Mouse (Mus musculus) cerebellum, adult 11-12 months (tissue): ENCODE measurements around the gene Pacs2.
A peak's percentile ranks its signal among the peaks of the same experiment; 100 is the strongest.

Experiments used
- DNase-seq: peaks from one replicate; pipeline ENCODE4 v3.0.0; 2022

Gene Pacs2

DNA sequence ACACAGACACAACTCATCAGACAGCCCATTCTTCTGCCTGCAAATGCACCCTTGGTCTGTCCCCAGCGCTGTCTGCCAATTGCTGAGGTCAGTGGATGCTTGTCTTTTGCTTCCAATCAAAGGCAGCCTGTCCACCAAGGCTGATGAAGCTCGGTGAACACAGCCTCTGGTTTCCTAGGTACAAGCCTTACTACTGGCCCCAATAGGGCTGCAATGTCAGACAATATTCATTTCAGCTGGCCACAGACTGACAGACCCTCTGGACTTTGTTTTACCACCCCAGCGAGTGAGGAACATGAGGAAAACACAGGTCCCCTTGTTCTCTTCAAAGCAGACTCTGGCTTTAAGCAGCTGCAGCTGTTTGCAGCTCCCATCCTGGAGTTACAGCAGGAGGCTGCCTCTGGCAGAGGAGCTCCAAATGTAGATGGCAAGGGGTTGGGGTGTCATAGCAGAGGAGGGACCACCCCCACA, 1.3 kb upstream of the Pacs2 start:
- DNase-seq = peak; percentile 68

DNA sequence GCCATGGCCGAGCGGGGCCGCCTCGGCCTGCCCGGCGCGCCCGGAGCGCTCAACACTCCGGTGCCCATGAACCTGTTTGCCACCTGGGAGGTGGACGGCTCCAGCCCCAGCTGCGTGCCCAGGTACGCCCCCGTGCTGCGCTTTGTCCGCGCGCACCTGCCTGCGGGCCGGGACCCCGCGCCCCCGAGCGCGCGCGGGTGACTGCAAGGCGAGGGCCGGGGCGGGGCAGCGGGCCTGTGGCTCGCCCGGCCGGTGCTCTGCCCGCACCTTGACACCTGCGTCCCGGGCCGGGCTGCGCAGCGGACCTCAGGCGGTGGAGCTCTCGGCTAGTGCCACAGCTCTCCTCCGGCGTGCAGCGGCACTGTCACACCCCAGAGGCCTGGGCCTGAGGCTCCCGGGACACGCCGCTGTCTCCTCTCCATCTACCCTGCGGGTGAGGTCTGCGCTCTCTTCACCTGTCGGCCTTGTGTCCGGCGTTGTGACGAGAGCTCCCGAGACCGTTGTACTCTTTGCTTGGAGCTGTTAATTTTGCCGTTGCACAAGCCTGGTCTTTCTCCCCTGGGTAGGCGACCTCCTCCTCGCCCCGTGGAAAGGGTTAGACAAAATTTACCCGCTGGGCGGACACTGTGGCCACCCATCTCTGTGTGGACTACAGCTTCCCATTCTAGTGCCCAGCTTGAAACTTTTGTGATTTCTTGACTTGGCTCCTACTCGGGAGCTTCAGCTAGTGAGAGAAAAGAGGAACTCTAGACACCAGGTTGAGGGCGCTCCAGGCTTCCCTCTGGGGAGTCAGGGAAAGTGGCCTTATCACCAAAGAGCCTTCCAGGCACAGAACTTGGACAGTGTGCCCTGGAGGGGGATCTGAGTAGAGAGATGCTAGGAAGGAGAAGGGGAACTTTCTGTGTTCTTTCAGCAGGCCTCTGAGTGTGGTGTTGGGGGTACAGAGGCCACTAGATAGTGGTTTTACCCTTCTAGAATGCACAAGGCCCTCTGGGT, 551 bp downstream of the Pacs2 start:
- DNase-seq = peak; percentile 75

DNA sequence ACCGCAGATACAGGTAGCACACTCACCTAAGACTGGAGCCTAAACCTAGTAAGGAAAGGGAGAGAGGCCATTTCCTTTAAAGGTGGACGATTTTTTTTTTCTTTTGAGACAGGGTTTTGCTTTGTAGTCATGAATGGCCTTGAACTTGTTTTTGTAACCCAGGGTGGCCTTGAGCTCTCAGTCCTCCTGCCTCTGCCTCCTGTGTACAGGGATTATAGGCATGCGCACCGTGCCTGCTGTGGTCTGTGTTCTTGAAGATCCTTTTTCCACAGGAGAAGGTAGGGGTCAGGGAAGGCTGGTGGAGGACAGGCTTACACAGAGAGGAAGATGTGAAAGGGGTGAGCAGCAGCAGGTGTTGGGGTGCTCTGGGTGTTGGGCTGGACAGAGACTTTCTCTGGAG, 1.6 kb downstream of the Pacs2 start:
- DNase-seq = no peak

DNA sequence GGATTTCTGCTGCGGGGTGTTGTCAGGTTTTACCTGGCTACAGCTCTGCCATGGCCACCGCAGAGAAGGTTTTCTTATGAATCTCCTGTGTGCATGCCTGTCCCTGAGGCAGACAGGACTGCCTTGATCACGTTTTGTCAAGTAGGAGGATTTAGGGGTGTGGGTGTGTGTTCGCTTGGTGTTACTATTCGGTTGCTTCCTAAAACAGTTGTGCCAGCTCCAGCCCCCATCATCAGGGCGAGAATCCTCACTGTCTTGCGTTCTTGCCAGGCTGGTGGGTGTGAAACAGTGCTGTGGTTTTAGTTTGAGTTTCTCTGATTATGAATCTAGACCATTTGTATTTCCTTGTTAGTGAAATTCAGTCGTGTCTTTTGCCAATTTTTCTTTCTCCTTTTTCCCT, 2.7 kb downstream of the Pacs2 start:
- DNase-seq = no peak

DNA sequence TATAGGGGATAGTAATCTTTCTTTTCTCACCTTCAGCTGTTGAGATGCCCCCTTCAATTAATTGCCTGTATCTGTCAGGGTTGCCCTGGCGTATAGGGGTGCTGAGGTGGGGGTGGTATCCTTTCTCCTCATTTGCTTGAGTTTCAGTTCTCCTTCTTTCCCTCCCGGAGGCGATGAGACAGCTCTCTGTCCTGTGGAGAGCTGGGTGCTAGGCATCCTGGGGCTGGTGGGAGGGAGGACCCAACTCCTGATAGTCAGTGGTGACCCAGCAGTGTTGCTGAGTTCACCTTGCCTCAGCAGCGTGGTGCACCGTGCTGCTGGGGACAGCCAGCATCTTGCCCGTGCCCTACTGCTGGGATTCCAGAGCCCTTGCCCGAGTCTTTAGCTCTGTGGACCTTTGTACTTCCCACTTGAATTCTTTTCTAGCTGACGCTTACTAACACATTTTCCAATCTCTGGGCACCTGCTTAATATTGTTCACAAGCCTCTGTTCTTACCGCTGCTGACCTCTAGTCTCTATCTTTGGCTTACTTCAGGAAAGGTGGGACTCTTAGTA, 3.2 kb downstream of the Pacs2 start:
- DNase-seq = no peak

DNA sequence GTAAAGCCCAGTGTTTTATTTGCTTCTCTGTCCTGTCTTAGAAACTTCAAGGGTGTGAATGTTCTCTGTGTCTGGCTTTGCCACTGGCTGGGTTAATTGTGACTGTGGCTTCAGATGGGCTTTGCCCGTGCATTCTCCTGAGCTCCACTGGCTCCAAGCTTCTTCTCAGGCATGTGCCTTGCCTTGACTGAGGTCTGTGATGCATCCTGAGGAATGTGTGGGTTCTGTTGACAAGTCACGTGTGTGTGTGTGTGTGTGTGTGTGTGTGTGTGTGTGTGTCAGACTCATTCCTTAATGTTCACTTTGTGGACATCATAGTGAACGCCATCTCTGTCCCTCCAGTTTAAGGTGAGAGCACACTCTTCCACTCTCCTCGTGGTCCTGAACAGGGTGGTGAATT, 4.5 kb downstream of the Pacs2 start:
- DNase-seq = no peak

DNA sequence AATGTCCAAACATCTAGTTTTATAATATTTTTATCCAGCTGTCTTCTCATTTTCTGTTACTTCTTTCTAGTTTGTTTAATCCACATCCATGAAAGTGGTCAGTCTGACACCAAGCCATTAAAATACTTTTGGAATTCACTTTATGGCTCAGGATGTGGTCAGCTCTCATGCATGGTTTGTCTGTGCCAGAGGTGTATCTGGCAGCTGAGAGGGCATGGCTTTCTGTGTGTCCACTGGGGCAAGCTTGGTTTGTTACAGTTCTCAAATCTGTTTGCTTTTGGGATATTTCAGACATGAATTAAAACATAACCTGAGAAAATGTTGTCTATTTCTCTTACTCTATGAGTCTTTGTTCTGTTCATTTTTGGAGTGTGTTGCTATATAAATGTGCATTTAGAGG, 7.2 kb downstream of the Pacs2 start:
- DNase-seq = no peak

DNA sequence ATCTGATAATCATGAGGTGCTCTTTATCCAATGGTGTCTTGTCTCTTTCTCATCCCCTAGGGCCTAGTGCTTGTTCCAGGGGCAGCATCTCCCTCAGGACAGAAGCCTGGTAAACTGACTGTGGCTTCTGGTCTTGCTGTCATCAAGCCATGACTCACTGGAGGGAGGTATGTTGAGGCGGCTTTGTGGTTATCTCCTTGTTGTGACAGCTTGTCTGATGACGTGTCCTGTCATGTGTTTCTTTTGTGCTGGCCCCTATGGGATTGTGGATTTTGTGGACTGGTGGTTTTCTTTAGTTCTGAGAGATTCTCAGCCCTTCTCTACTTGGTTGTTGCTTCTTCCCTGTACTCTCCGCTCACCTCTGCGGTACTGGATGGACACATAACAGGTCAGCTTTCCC, 8.8 kb downstream of the Pacs2 start:
- DNase-seq = no peak

DNA sequence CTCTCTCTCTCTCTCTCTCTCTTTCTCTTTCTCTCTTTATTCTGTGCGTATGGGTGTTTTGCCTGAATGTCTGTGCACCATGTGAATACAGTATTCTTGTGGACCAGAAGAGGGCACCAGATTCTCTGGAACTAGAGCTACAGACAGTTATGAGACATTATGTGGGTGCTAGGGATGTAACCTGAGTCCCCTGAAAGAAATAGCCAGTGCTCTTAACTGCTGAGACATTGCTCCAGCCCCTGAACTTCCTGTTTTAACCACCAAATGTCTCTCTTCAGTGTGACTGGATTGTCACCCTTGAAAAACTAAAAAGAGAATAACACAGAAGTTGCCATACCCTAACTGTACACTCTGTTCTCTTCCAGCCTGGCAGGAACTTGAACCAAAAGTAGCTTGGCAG, 12.2 kb downstream of the Pacs2 start:
- DNase-seq = no peak

DNA sequence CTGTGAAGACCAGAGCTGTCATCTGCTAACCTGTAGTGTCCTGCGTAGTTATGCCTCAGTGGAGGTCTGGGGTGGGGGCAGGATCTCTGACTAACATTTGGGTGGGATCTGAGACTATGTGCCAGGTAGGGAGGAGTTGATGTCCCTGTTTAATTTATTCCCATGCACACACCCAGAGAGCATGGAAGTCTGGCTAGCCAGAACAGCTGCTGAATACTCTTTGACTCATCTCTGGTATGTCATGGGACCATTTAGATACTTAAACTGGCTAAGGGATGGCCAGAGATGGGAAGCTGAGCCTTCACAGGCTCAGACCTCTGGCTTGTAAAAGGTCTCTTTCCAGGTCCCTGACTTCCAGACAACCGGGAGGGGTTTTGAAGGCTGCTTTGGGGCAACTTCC, 13.2 kb downstream of the Pacs2 start:
- DNase-seq = no peak

DNA sequence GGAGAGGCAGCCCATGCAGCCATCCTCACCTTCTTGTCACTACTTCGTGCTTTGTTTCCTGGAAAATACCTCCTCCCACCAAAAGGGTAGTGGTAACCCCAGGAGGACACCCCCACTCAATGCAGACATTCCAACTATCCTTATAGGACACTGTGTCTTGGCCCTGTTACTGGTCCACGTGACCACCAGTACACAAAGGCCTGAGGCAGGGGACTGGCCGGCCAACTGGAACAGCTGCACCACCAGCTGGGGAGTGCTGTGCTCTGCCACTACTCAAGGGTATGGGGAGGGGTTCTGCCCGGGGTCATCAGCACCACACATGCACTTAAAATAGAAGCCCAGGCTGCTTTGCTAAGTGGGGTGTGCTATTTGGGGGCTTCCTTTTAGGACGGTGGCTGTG, 13.8 kb downstream of the Pacs2 start:
- DNase-seq = no peak

DNA sequence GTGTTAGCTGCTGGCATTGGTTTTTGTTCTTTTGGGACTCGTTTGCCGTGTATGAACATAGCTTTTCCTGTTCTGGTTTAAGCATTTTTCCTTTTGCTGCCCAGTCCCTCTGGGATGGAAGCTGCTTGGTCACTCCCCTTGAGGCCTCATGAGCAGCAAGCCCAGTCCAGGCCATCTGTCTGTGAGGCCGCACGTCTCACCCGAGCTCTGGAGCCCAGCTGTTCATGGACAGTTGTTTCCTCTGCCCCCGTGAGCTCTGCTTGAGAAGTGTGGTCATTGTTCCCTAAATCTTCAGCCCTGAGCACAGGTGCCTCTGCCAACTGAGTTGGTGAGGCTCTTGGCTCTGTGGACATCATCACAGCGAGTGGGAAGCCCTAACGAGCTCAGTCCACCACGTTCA, 14.6 kb downstream of the Pacs2 start:
- DNase-seq = no peak

DNA sequence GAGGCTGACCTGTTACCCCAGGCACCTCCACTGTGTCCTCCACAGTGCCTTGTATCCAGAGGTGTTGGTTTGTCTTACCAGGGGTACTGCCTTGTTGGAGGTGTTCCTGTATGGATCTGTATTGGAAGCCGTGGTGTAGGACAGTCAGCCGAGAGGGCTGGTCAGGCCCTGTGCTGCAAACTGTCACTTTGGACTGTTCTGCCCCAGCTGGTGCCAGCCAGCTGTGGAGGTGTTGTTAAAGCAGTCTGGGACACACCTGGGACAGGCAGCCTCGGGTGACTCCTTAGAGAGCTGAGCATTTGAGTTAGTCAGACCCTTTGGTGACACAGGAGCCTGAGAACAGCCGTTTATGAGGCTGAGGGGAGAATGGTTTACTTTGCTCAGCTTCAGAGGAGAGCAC, 15.7 kb downstream of the Pacs2 start:
- no peak for DNase-seq

DNA sequence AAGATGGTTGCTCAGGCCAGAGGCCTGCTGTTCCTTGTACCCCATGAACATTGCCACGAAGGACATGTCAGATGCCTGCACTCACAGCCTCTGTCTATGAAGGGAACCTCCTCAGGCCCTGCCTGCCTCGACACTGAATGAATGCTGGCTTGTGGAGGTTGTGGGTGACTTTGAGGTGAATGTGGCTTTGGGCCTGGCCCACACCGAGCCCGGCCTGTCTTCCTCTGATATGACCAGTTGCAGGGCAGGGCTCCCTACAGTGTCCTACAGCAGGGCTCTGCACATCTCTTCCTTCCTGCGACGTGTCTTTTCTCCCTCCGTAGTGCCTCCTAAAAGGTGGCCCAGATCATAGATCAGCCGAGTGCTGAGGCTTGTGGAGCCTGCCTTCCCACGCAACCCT, 16.7 kb downstream of the Pacs2 start:
- no peak for DNase-seq

DNA sequence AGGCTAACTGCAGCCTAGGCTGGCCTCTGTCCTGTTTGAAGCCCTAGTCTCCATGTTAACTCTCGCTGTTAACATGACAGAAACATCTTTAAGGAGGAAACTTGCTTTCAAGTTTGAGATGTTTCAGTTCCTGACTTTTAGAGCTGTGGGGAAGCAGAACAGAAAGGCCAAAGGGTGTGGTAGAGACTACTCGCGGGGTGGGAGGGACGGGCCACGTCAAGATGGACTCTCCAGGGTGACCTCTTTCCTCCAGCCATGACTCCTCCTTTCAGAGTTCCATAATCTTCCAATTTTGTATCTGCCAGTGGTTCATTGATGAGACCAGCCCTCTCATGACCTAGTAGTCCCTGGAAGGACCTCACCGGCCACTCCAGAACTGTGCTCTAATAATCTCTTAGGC, 17.1 kb downstream of the Pacs2 start:
- DNase-seq = no peak

DNA sequence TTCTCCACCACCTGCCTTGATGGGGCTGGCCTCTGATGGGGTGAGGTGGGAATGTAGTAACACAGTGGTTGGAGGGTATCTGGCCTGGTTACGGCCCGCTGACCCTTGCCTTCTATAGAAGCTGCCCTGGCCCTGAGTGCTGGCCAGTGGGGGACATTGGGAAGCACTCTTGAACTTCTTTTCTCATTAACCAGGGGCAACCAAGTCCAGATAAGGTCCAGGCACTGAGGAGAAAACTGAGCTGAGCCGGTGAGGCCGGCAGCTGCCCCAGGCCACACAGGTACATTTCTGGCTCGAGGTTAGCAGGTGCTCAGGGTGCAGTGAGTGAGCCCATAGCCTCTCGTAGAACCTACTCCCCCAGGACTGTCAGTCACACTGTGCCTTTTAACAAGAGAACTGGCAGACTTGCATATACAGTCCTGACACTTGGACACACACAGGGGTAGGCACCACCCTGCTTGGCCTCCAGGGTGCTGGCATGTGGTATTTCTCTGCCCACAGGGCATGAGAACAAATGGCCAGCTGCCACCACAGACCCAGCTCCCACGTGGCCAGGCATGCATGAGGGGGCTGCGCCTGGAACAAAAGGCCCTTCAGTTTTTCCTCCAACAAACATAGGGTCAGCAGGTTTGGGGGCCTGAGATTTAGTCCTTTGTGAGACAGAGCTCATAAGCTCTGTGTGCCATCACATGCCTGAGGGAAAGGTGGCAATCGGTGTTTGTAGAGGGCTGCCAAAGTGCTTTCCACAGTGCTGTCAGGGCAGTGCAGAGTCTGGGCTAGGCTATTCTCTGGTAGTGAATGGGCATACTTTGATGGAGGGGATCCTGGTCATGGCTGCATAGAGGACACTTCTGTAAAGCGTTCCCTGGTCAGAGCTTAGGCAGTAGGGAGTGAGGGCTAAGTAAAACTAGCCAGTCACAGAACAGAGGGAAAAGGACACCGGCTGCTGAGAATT, 18.3 kb downstream of the Pacs2 start:
- DNase-seq = peak; percentile 47

DNA sequence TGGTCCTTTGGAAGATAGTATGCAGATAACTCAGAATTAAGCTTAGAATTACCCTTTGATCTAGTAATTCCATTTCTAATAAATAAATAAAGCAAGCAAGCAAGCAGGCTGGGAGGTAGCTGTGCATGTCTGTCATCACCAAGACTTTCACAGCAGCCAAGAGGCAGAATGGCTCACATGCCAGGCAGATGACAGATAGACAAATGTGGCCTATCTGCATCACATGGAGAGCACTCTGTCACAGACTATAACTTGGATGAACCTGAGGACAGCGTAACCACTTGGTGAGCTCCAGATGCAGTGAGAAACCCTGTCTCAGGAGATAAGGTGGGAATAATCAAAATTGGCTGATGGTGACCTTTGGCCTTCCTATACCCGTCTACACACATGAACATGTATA, 20.8 kb downstream of the Pacs2 start:
- DNase-seq = no peak

DNA sequence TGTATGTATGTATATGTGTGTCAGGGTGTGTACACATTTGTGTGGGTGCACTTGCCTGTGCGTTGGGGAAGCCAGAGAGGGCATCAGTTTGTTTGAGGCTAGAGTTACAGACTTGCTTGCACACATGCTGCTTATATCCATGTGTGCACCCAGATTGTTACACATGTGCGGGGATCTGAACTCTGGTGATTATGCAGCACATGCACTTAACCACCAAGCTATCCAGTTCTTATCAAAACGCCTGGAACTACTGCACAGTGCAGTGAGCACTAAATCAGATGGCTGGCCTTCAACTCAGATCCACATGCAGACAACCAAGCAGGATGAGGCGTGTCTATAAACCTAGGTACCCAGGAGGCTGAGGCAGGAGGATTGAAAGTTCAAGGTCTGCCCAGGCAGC, 22.7 kb downstream of the Pacs2 start:
- DNase-seq = no peak

DNA sequence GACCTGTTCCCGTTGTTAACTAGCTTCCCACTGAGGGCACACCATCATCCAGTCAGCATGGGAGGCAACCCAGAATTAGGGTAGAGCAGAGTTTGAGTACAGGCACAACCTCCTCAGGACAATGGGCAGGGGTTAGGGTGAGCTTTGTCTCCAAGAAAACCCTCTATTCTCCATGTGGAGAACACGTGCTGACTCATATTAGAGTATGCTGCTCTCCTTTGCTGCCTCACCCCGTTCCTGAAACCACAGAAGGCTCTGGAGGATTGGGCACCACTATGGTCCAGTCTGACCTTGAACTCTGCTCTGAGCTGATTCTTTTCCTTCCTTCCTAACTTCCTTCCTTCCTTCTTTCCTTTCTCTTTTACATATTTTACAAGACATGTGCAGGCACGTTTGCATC, 24.1 kb downstream of the Pacs2 start:
- no peak for DNase-seq

DNA sequence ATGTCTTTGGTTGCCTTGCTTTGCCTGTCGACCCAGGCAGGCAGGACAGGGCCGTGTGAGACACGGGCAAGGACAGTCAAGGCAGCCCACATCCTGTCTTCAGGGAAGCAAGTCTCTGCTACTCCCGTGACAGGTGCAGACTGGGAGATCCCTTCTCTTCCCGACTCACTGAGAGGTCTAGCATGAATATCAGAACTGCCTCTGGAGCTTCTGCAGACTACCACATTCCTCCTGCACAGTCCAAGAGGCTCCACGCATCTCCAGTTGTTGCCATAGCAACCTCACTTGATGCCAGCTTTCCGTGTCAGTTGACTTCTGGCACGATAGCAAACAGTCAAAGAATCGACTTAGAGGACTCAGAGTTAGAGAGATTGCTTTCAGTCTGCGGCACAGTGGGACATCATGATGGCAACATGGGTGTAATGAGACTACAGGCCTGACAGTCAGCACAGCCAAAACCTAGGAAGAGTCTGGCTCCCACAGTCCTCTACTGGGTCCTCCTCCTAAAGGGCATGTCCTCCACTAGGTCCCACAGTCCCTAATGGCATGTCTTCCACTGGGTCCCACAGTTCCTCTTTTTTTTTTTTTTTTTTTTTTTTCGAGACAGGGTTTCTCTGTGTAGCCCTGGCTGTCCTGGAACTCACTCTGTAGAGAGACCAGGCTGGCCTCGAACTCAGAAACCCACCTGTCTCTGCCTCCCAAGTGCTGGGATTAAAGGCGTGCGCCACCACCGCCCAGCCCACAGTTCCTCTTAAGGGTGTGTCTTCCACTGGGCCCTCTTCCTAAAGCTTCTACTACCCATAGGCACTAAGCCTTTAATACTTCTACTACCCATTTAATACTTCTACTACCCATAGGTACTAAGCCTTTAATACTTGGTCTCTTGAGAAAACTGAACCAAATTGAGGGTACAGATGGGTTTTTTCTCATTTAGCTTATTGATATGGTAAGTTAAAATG, 27.5 kb downstream of the Pacs2 start:
- DNase-seq = peak; percentile 55

DNA sequence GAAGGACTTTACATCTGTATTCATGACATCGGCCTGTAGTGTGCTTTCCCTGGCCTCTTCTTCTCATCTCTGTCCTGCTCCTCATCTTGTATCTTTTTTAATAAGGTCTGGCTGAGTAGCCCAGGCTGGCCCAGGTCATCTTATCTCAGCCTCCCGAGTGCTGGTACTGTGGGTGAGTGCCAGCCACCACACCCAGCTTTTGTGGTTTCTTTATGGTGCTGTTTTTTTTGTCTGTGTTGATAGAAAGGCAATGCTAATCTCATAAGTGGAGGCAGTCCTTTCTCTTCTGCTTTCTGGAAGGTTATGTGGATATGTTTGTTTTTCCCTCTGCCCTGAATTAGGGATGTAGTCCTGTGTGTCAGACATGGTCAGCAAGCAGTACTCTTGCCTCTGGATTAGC, 28.2 kb downstream of the Pacs2 start:
- DNase-seq = no peak
